Mouse (Mus musculus) brain, adult 2 months (tissue): ENCODE measurements around the gene Entr1.
A peak's percentile ranks its signal among the peaks of the same experiment; 100 is the strongest.

ENCODE experiments used
- DNase-seq: peaks from one replicate; pipeline ENCODE4 v3.0.0; 2011; ENCODE audit warnings: low read depth, low spot score

Gene Entr1

GRCm38 (mm10) chr2:26389154-26389690, at the start of gene Entr1, which contains the start of gene Pmpca:
TSS of gene Entr1 (minus strand) at chr2:26389316.
TSS of gene Pmpca (plus strand) at chr2:26389339.
- peak; percentile 92 for DNase-seq

- DNase-seq, result no peak
These were observed 49.3 kb upstream of the Entr1 start for GRCm38 (mm10) chr2:26438373-26438772.

GRCm38 (mm10) chr2:26437221-26437620, 48.1 kb upstream of the Entr1 start:
- peak; percentile 72 for DNase-seq

GRCm38 (mm10) chr2:26434791-26435572, 45.9 kb upstream of the Entr1 start:
- no peak for DNase-seq

GRCm38 (mm10) chr2:26429851-26430250, 40.7 kb upstream of the Entr1 start:
- DNase-seq, result no peak

GRCm38 (mm10) chr2:26424541-26424940, 35.4 kb upstream of the Entr1 start:
- DNase-seq, result no peak

GRCm38 (mm10) chr2:26423086-26423485, 34.0 kb upstream of the Entr1 start:
- DNase-seq, result no peak

- DNase-seq, result no peak
These were observed 32.9 kb upstream of the Entr1 start for GRCm38 (mm10) chr2:26421969-26422368.

- DNase-seq, result no peak
These were observed 29.0 kb upstream of the Entr1 start for GRCm38 (mm10) chr2:26418120-26418519.

GRCm38 (mm10) chr2:26417066-26417465, 27.9 kb upstream of the Entr1 start:
- no peak for DNase-seq

- peak; percentile 74 for DNase-seq
These were observed 21.9 kb upstream of the Entr1 start for GRCm38 (mm10) chr2:26410931-26411411.

GRCm38 (mm10) chr2:26410091-26410490, 21.0 kb upstream of the Entr1 start:
- DNase-seq, result peak; percentile 68

GRCm38 (mm10) chr2:26409362-26409761, 20.2 kb upstream of the Entr1 start:
- no peak for DNase-seq

- DNase-seq, result peak; percentile 97
These were observed 19.6 kb upstream of the Entr1 start, which contains the start of gene Inpp5e for GRCm38 (mm10) chr2:26408515-26409356. TSS of gene Inpp5e (minus strand) at chr2:26409203.

GRCm38 (mm10) chr2:26403306-26403705, 14.2 kb upstream of the Entr1 start:
- DNase-seq, result no peak

- DNase-seq, result peak; percentile 86
These were observed 13.1 kb upstream of the Entr1 start for GRCm38 (mm10) chr2:26402265-26402664.

GRCm38 (mm10) chr2:26401023-26401422, 11.9 kb upstream of the Entr1 start:
- no peak for DNase-seq

- DNase-seq, result no peak
These were observed 11.2 kb upstream of the Entr1 start for GRCm38 (mm10) chr2:26400296-26400695.

- peak; percentile 24 for DNase-seq
These were observed 10.5 kb upstream of the Entr1 start for GRCm38 (mm10) chr2:26399647-26400046.

- no peak for DNase-seq
These were observed 9.9 kb upstream of the Entr1 start for GRCm38 (mm10) chr2:26398978-26399377.

GRCm38 (mm10) chr2:26391617-26392016, 2.5 kb upstream of the Entr1 start:
- no peak for DNase-seq

GRCm38 (mm10) chr2:26390954-26391353, 1.8 kb upstream of the Entr1 start:
- no peak for DNase-seq
